Mouse (Mus musculus): Measurements from ENCODE around the gene Hap1. TPM values are rescaled to one million over a fixed set of nuclear protein-coding genes. Genes with fewer than 3 reads are reported as not detected.

Gene Hap1
- total and polyA plus RNA-seq, 3 experiments: 6.6 to 34.8 TPM; not detected in 1

DNA sequence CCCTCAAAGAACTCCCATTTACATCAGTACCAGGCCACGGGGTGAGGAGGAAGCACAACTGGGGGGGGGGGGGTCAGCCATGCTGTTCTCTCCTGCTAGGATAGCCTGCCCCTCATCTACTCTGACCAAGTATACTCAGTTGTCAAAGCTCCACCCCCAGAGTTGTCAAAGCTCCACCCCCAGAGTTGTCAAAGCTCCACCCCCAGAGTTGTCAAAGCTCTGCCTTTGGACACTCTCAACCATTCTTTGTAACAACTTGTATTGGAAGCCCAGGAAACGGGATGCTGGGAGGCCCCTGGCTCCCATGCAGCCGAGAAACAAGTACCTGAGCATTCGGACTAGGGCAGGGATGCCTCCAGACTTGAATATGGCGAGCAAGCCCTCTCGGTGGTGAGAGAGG lies 26.8 kb upstream of the Hap1 start:
- Histone ChIP-seq H3K36me3 (ENCODE audit: control insufficient read depth in 1 of 2, insufficient read depth in 2 of 2, low read length in 2 of 2) (no peaks in the 10 kb centered on the region), H3K27ac (ENCODE audit: control insufficient read depth, low read depth, low read length) (no peak overlapping the region), H3K4me1 (ENCODE audit: control insufficient read depth in 1 of 2, insufficient read depth in 2 of 2, low read length in 2 of 2) (no peaks in the 10 kb centered on the region), H3K9ac (ENCODE audit: control insufficient read depth, low read depth, low read length, poor library complexity, severe bottlenecking) (no peak overlapping the region), H3K9me3 (replicated peaks; ENCODE audit: insufficient read depth, low read length) (no peaks in the 10 kb centered on the region), H3K27me3 (ENCODE audit: control insufficient read depth in 1 of 2, insufficient read depth in 2 of 2, low read length in 2 of 2) (no peaks in the 10 kb centered on the region; a peak in 1 of 4 replicates), H3K79me2 (ENCODE audit: control insufficient read depth, insufficient read depth, low read length, poor library complexity) (no peaks in the 10 kb centered on the region), H3K4me3 (ENCODE audit: control insufficient read depth in 1 of 2, insufficient read depth in 1 of 2, low read depth in 2 of 2, low read length in 2 of 2) (no peak overlapping the region)
- no peak for DNase-seq (ENCODE audit: low read depth, low spot score)
- TF ChIP-seq TAL1 (IDR thresholded peaks at IDR 0.05; ENCODE audit: low read length) (no peak), SIN3A (IDR thresholded peaks at IDR 0.05; ENCODE audit: low read length) (no peak), MAX (IDR thresholded peaks at IDR 0.05; ENCODE audit: low read length) (no peak), MYB (IDR thresholded peaks at IDR 0.05; ENCODE audit: low read depth, low read length) (no peak), ZKSCAN1 (IDR thresholded peaks at IDR 0.05; ENCODE audit: low read depth, low read length) (no peak), CTCF (IDR thresholded peaks at IDR 0.05 in 2 of 3, conservative IDR thresholded peaks at IDR 0.05 in 1 of 3; ENCODE audit: control insufficient read depth in 1 of 3, insufficient read depth in 1 of 3, low read depth in 2 of 3, low read length in 3 of 3, poor library complexity in 1 of 3, severe bottlenecking in 1 of 3) (no peak), BHLHE40 (IDR thresholded peaks at IDR 0.05; ENCODE audit: borderline replicate concordance, low read depth, low read length) (no peak), RAD21 (IDR thresholded peaks at IDR 0.05; ENCODE audit: low read depth, low read length) (no peak), MXI1 (IDR thresholded peaks at IDR 0.05; ENCODE audit: low read depth, low read length) (no peak), MAFK (IDR thresholded peaks at IDR 0.05; ENCODE audit: borderline replicate concordance, low read depth, low read length) (no peak), NRF1 (IDR thresholded peaks at IDR 0.05; ENCODE audit: insufficient read depth, low read depth, low read length, poor library complexity, severe bottlenecking) (no peak), CHD1 (IDR thresholded peaks at IDR 0.05; ENCODE audit: low read depth, low read length) (no peak), UBTF (IDR thresholded peaks at IDR 0.05; ENCODE audit: borderline replicate concordance, insufficient read depth, low read depth, low read length) (no peak), JUND (IDR thresholded peaks at IDR 0.05; ENCODE audit: low read depth, low read length) (no peak), CHD2 (IDR thresholded peaks at IDR 0.05; ENCODE audit: low read length) (no peak), GATA1 (IDR thresholded peaks at IDR 0.05; ENCODE audit: low read depth, low read length) (no peak), GABPA (IDR thresholded peaks at IDR 0.05; ENCODE audit: low read depth, low read length) (no peak)

DNA sequence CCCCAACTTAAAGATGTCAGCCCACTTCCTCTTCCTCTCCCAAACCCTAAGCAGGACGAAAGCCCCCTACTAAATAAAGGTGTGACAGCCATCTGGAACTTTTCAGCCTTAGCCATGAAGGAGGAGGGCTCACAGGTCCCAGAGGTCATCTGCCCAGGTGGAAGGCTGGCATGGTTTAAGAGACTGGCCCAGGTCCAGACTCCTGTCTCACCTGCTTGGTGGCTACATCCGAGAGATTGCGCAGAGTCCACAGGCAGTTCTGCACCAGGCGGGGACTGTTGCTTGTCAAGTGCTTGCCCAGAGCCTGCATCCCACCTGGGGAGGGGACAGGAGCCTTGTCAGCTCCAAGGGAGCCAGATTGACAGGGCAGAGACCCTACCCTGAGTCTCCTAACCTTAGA lies 23.4 kb upstream of the Hap1 start:
- H3K27me3 ChIP-seq (ENCODE audit: control insufficient read depth in 1 of 2, insufficient read depth in 2 of 2, low read length in 2 of 2): no peaks in the 10 kb centered on the region
- no peak overlapping the region for H3K4me3 ChIP-seq (ENCODE audit: control insufficient read depth in 1 of 2, insufficient read depth in 1 of 2, low read depth in 2 of 2, low read length in 2 of 2)
- no peaks in the 10 kb centered on the region for H3K79me2 ChIP-seq (ENCODE audit: control insufficient read depth, insufficient read depth, low read length, poor library complexity)
- no peak for DNase-seq (ENCODE audit: low read depth, low spot score)
- no peak overlapping the region for H3K27ac ChIP-seq (ENCODE audit: control insufficient read depth, low read depth, low read length)
- H3K9me3 ChIP-seq (replicated peaks; ENCODE audit: insufficient read depth, low read length): no peaks in the 10 kb centered on the region
- H3K9ac ChIP-seq (ENCODE audit: control insufficient read depth, low read depth, low read length, poor library complexity, severe bottlenecking): no peak overlapping the region
- TF ChIP-seq ZNF384 (IDR thresholded peaks at IDR 0.05; ENCODE audit: low read depth, low read length) (no peak), SIN3A (IDR thresholded peaks at IDR 0.05; ENCODE audit: low read length) (no peak), CTCF (IDR thresholded peaks at IDR 0.05 in 2 of 3, conservative IDR thresholded peaks at IDR 0.05 in 1 of 3; ENCODE audit: control insufficient read depth in 1 of 3, insufficient read depth in 1 of 3, low read depth in 2 of 3, low read length in 3 of 3, poor library complexity in 1 of 3, severe bottlenecking in 1 of 3) (no peak), ETS1 (IDR thresholded peaks at IDR 0.05; ENCODE audit: low read depth, low read length) (no peak), SMC3 (IDR thresholded peaks at IDR 0.05; ENCODE audit: low read depth, low read length) (no peak), MAZ (IDR thresholded peaks at IDR 0.05; ENCODE audit: low read depth, low read length) (no peak), ZKSCAN1 (IDR thresholded peaks at IDR 0.05; ENCODE audit: low read depth, low read length) (no peak), CHD2 (IDR thresholded peaks at IDR 0.05; ENCODE audit: low read length) (no peak), NELFE (IDR thresholded peaks at IDR 0.05; ENCODE audit: low read depth, low read length) (no peak), USF1 (IDR thresholded peaks at IDR 0.05; ENCODE audit: low read depth, low read length) (no peak), POLR2AphosphoS5 (IDR thresholded peaks at IDR 0.05; ENCODE audit: borderline replicate concordance, low read depth, low read length) (no peak), RAD21 (IDR thresholded peaks at IDR 0.05; ENCODE audit: low read depth, low read length) (no peak), E2F4 (IDR thresholded peaks at IDR 0.05; ENCODE audit: borderline replicate concordance, low read depth, low read length) (no peak)
- H3K4me1 ChIP-seq (ENCODE audit: control insufficient read depth in 1 of 2, insufficient read depth in 2 of 2, low read length in 2 of 2): no peaks in the 10 kb centered on the region
- no peaks in the 10 kb centered on the region for H3K36me3 ChIP-seq (ENCODE audit: control insufficient read depth in 1 of 2, insufficient read depth in 2 of 2, low read length in 2 of 2)
